In the genomic region with DNA sequence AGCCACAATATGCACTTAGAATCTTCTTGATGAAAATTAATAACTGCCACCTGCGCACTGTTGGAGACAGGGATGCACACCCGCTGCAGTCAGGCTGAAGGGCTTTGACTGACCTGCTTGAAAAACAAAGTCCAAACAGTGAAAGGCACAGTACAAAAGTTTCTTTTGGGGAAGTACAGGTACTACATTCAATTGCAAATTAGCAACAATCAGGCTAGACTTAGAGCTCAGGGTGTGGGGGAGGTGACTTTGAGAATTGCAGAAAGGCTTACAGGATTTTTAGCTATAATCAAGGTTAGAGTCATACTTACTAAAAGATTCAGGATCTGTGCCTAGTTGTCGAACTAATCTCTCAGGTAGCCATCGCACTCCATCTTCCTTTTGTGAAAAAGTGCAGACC, we compare ENCODE assay signal across 26 mouse cellular contexts.
DNase-seq lines count a peak whose midpoint lies in the region; ATAC-seq lines count a peak whose summit lies in the region.
"Had no signal": no experiment of that assay in that cellular context is flagged by ENCODE, and none has a peak within 500 bp of the region (broad histone marks: within the 10 kb centered on the region; RNA-seq: fewer than 3 reads in every experiment).

No protein-coding gene starts in this region.

- H3K4me1 ChIP-seq in neural tube, embryonic 15.5 days, result no peaks in the 10 kb centered on the region
- H3K4me1 ChIP-seq: embryonic facial prominence, embryonic 13.5 days; embryonic facial prominence, embryonic 15.5 days; forebrain, embryonic 10.5 days; forebrain, embryonic 12.5 days had no signal

- H3K36me3 ChIP-seq in neural tube, embryonic 15.5 days, result no peaks in the 10 kb centered on the region
- H3K36me3 ChIP-seq: embryonic facial prominence, embryonic 13.5 days; embryonic facial prominence, embryonic 15.5 days; forebrain, embryonic 10.5 days; forebrain, embryonic 12.5 days; G1E had no signal

- 98% methylated on average over 4 of the region's 4 CpGs for WGBS in neural tube, embryonic 15.5 days

- DNase-seq in ES-CJ7 (ENCODE audit: low read depth, low spot score) (peak; percentile 86), R1 (ENCODE audit: low read depth, low spot score) (peak; percentile 85), ZHBTc4 (ENCODE audit: low read depth, low spot score) (peak; percentile 77)
- DNase-seq in adrenal gland, postnatal 10 days, result no peak
- DNase-seq: adrenal gland, adult 2 months; adrenal gland, postnatal 14 days; B cell, adult 2 months; cerebellum, adult 11 months; cerebellum, adult 18-20 months; cerebellum, adult 8-10 months; cerebellum, adult 9-11 months; cerebellum, postnatal 14 days; cerebellum, postnatal 36 days; embryo, embryonic 11 days had no signal

- H3K9me3 ChIP-seq in neural tube, embryonic 15.5 days (replicated peaks), result no peaks in the 10 kb centered on the region
- H3K9me3 ChIP-seq: embryonic facial prominence, embryonic 13.5 days; embryonic facial prominence, embryonic 15.5 days; forebrain, embryonic 10.5 days; forebrain, embryonic 12.5 days had no signal

- no peak overlapping the region for H3K4me3 ChIP-seq in neural tube, embryonic 15.5 days (replicated peaks)
- H3K4me3 ChIP-seq: embryonic facial prominence, embryonic 13.5 days; embryonic facial prominence, embryonic 15.5 days; erythroblast, embryonic 14.5 days; forebrain, embryonic 10.5 days; forebrain, embryonic 12.5 days had no signal

- no peak overlapping the region for H3K27ac ChIP-seq in neural tube, embryonic 15.5 days (replicated peaks)
- H3K27ac ChIP-seq: embryonic facial prominence, embryonic 13.5 days; embryonic facial prominence, embryonic 15.5 days; forebrain, embryonic 10.5 days; forebrain, embryonic 12.5 days had no signal

- no peak overlapping the region for H3K9ac ChIP-seq in neural tube, embryonic 15.5 days (replicated peaks)
- H3K9ac ChIP-seq: embryonic facial prominence, embryonic 13.5 days; embryonic facial prominence, embryonic 15.5 days; forebrain, embryonic 12.5 days had no signal

- H3K27me3 ChIP-seq in neural tube, embryonic 15.5 days (replicated peaks), result no peaks in the 10 kb centered on the region
- H3K27me3 ChIP-seq: CH12.LX; embryonic facial prominence, embryonic 13.5 days; embryonic facial prominence, embryonic 15.5 days; forebrain, embryonic 12.5 days; Patski had no signal

- no peak for ATAC-seq in neural tube, embryonic 15.5 days (ENCODE audit: low FRiP score)
- ATAC-seq: CD4-positive, CD25-positive, alpha-beta regulatory T cell, adult 4 months; forebrain, embryonic 14.5 days; forebrain, embryonic 16.5 days; Patski had no signal

- H3K4me2 ChIP-seq in neural tube, embryonic 15.5 days, result no peak overlapping the region
- H3K4me2 ChIP-seq: embryonic facial prominence, embryonic 13.5 days; embryonic facial prominence, embryonic 15.5 days; forebrain, embryonic 12.5 days had no signal
